Mouse (Mus musculus) right cerebral cortex, postnatal 10 days (tissue): ENCODE measurements around the gene 1700049E17Rik1.
"Not testable (repeated sequence)": the region's sequence is repeated elsewhere in the genome, so short reads cannot be mapped to it uniquely, and the experiment has no call there.

Experiments
- DNase-seq, 2 experiments: peaks; one replicate each; pipeline ENCODE4 v3.0.0; 2021; ENCODE audit warnings: low spot score in 2 of 2

1700049E17Rik1 gene

DNA sequence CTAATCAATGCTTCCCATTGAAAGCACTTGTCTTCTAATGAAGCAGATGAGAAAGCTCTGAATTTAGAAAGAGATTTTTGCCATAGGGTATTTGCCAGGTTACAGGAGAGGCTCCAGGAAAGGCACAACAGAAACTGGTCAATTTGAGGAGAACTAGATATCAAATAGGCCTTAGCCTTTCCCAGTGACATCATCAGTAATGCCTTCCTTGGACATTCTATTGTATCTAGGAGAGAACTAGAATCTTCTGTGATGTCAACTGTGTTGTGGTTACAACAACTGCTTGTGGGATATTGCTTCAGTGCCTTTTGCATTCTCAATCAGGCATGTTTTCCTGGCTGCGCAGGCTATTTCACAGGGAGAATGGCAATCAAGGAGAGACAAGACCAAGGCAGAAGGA lies at the start of gene 1700049E17Rik1:
1700049E17Rik1 (plus strand) TSS at position 301 of the 400 bp plus-strand sequence.
- DNase-seq, result not testable (repeated sequence)

DNA sequence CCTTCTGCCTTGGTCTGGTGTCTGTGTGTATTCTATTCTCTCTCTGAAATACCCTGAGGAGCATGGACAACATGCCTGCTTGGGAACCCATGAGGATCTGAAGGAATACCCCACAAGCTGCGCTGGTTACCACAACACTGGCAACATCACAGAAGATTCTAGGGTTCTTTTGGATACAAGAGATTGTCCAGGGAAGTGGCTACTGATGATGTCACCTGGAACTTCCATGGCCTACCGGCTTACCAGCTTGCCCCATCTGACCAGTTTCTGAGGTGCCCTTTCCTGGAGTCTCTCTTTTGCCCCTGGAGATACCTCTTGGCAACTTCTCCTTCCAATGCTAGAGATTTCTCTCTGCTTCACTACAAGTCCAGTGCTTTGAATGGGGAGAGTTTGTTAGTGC lies 17.6 kb upstream of the 1700049E17Rik1 start, which contains the start of gene Gm7980:
Gm7980 (minus strand) TSS at position 101 of the 400 bp plus-strand sequence.
- not testable (repeated sequence) for DNase-seq

DNA sequence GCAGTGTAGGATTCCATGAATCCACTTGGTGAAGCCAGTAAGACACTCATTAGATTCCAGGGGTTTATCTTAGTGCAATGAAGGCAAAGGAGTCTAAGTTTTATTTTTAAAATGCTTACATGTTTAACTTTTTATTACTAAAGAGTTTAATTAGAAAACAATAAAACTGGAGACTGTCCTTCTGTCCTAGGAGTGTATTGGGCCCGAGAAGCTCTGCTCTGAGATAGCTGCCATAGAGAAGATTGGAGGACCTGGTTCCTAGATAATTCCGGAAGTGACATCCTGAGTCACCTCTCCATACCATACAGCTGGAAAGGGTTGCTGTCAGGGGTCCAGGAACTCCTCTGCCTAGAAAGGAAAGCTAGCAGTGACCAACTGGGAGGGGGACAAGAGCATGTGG lies 18.9 kb downstream of the 1700049E17Rik1 start, which contains the start of gene 1700024B05Rik:
1700024B05Rik (plus strand) TSS at position 301 of the 400 bp plus-strand sequence.
- DNase-seq, result not testable (repeated sequence)

DNA sequence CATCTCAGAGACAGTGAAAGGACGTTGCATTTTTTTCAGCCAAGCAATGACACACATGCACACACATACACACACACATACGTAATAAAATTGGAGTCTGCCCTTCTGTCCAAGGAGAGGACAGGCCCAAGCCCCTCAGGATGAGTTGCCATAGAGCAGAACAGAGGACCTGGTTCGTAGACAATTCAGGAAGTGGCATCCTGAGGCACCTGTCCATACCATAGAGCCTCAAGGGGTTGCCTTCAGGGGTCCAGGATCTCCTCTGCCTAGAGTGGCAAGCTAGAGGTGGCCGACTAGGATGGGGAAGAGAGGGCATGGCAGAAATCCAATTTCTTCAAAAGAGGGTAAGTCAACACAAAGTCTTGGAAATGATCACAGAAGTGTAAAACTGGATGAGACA lies 39.3 kb downstream of the 1700049E17Rik1 start:
- not testable (repeated sequence) for DNase-seq

DNA sequence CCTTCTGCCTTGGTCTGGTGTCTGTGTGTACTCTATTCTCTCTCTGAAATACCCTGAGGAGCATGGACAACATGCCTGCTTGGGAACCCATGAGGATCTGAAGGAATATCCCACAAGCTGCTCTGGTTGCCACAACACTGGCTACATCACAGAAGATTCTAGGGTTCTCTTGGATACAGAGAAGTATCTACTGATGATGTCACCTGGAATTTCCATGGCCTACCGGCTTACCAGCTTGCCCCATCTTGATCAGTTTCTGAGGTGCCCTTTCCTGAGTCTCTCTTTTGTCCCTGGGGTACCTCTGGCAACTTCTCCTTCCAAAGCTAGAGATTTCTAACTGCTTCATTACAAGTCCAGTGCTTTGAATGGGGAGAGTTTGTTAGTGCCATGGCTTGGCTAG lies 43.1 kb downstream of the 1700049E17Rik1 start, which contains the start of gene Gm6401:
Gm6401 (minus strand) TSS at position 101 of the 400 bp plus-strand sequence.
- DNase-seq, result not testable (repeated sequence)

DNA sequence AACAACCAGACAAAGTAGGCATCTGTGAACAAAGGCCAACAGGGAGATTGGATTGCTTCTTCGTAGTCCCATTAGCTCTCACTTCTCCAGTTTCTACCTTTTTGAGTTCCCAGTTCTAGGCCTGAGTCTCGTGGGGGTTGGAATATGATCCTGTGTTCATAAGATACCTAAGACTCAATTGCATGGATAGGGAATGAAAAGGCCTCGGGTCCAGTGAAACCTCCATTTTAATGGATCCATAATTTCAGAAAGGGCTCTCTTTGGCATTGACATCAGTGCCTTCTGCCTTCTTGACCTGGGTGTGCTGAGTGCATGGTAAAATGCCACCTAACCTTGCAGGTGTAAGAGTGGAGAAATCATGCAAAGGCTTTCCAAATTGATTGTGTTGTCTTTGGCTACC lies 43.8 kb downstream of the 1700049E17Rik1 start:
- DNase-seq, result not testable (repeated sequence)
